Mouse (Mus musculus): ENCODE results near the gene Aagab. TPM values are rescaled to one million over a fixed set of nuclear protein-coding genes. Genes with fewer than 3 reads are reported as not detected.

Gene Aagab
- polyA plus RNA-seq, 1 experiment from 2014 or later = 30.5 TPM

DNA sequence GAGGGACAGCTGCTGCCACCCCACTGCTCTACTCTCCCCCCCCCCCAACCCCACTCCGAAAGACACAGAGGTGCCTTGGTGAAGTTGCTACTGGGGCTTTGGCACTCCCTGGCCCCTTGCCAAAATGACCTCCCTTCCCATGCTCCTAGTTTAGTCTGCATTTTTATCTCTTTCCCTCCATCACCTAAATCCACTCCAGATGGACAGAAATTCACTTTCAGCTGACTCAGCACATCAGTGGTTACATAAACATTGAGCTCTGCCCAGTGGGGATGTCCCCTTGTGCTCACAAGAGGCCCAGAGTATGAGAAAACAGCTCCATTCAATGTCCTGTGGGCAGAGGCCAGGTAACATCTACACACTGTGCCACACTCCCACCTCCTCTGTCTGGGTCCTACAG is 52.6 kb downstream of the Aagab start:
- WGBS = 67% methylated on average over 1 of the region's 1 CpGs
- no peaks in the 10 kb centered on the region for H3K9me3 ChIP-seq (ENCODE audit: control insufficient read depth, low read depth, low read length)

DNA sequence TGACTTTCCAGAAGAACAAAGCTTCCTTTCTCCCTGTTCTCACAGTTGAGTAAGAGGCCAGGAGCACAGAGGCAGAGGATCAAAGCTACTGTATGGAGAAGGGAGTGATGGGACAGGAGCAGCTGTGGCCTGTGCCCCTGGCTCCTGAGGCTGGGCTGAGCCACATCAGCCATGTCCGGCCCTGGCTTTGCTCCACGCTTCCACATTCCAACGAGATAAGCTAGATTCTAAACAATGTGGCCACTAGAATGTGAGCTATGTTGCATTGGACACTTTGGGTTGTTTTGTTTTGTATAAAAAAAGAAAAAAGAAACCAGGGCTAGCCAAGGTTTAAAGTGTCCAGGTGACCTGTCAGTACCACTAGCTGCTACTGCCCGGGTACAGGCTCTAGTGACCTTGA is 54.7 kb downstream of the Aagab start:
- H3K36me3 ChIP-seq (ENCODE audit: control insufficient read depth, insufficient read depth, low read length) = peaks cover 46% of the 10 kb centered on the region
- H3K27ac ChIP-seq (ENCODE audit: low read length) = no peak overlapping the region
- ATAC-seq (ENCODE audit: insufficient number of reproducible peaks, insufficient read depth, low FRiP score, low read depth) = no peak
- peaks cover 16% of the 10 kb centered on the region for H3K4me1 ChIP-seq (ENCODE audit: control insufficient read depth, insufficient read depth, low read length)
- no peak overlapping the region for H3K4me2 ChIP-seq (replicated peaks; ENCODE audit: low read depth, low read length)
- no peak overlapping the region for H3K4me3 ChIP-seq (ENCODE audit: low read depth, low read length)
- H3K9ac ChIP-seq (replicated peaks; ENCODE audit: low read depth, low read length) = no peak overlapping the region
- 40% methylated on average over 4 of the region's 4 CpGs for WGBS
- no peaks in the 10 kb centered on the region for H3K9me3 ChIP-seq (ENCODE audit: control insufficient read depth, low read depth, low read length)
- H3K27me3 ChIP-seq (ENCODE audit: control insufficient read depth, insufficient read depth, low read length) = no peaks in the 10 kb centered on the region

More for the DNA sequence above, 52.6 kb downstream of the Aagab start:
- no peak overlapping the region for H3K27ac ChIP-seq (ENCODE audit: low read length)
- no peak overlapping the region for H3K4me3 ChIP-seq (ENCODE audit: low read depth, low read length)
- H3K27me3 ChIP-seq (ENCODE audit: control insufficient read depth, insufficient read depth, low read length) = no peaks in the 10 kb centered on the region
- no peak overlapping the region for H3K9ac ChIP-seq (replicated peaks; ENCODE audit: low read depth, low read length)
- H3K4me2 ChIP-seq (replicated peaks; ENCODE audit: low read depth, low read length) = no peak overlapping the region
- peaks cover 39% of the 10 kb centered on the region for H3K36me3 ChIP-seq (ENCODE audit: control insufficient read depth, insufficient read depth, low read length)
- peaks cover 29% of the 10 kb centered on the region for H3K4me1 ChIP-seq (ENCODE audit: control insufficient read depth, insufficient read depth, low read length)
- ATAC-seq (ENCODE audit: insufficient number of reproducible peaks, insufficient read depth, low FRiP score, low read depth) = no peak

DNA sequence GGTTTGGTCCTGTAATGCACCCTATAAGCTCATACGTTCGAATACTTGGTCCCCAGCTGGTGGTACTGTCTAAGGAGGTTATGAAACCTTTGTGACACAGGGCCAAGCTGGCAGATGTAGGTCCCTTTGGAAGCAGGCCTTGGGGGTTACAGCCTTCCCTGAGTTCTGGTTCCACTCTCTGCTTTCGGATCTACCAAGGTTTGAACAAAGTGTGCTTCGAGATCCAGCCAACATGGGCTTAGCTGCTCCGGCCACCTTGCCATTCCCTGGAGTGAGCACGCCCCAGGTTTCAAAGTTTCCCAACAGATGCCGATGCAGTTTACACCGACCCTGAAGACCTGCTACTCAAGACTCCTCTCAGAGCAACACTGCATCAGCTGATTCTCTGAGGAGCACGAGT is 56.0 kb downstream of the Aagab start:
- Histone ChIP-seq H3K4me3 (ENCODE audit: low read depth, low read length) (no peak overlapping the region), H3K27me3 (ENCODE audit: control insufficient read depth, insufficient read depth, low read length) (no peaks in the 10 kb centered on the region), H3K27ac (ENCODE audit: low read length) (no peak overlapping the region), H3K36me3 (ENCODE audit: control insufficient read depth, insufficient read depth, low read length) (peaks cover 46% of the 10 kb centered on the region), H3K4me2 (replicated peaks; ENCODE audit: low read depth, low read length) (no peak overlapping the region), H3K4me1 (ENCODE audit: control insufficient read depth, insufficient read depth, low read length) (peaks cover 13% of the 10 kb centered on the region), H3K9me3 (ENCODE audit: control insufficient read depth, low read depth, low read length) (no peaks in the 10 kb centered on the region), H3K9ac (replicated peaks; ENCODE audit: low read depth, low read length) (no peak overlapping the region)
- WGBS = 92% methylated on average over 9 of the region's 9 CpGs
- no peak for ATAC-seq (ENCODE audit: insufficient number of reproducible peaks, insufficient read depth, low FRiP score, low read depth)

DNA sequence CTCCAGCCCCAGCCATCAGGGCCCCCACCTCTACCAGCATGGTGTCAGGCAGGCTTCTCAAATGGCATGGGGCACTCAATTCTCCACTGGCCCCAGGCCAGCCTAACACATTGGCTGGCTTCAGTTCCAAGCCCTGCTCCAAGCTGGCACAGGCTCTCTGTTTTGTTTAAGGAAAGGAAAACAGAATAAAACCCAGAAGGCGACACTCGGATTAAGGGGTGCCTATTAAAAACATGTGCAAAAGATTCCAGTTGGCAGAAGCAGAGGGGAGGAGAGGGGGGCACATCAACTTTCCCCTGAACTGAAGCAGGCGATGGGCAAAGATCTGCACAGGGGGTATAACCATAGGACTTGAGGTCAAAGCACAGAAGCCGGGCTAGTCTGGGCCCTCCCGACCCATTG is 56.5 kb downstream of the Aagab start:
- ATAC-seq (ENCODE audit: insufficient number of reproducible peaks, insufficient read depth, low FRiP score, low read depth) = no peak
- 84% methylated on average over 5 of the region's 5 CpGs for WGBS
- Histone ChIP-seq H3K9me3 (ENCODE audit: control insufficient read depth, low read depth, low read length) (no peaks in the 10 kb centered on the region), H3K27me3 (ENCODE audit: control insufficient read depth, insufficient read depth, low read length) (no peaks in the 10 kb centered on the region), H3K4me2 (replicated peaks; ENCODE audit: low read depth, low read length) (no peak overlapping the region), H3K27ac (ENCODE audit: low read length) (no peak overlapping the region), H3K9ac (replicated peaks; ENCODE audit: low read depth, low read length) (no peak overlapping the region), H3K4me3 (ENCODE audit: low read depth, low read length) (no peak overlapping the region), H3K36me3 (ENCODE audit: control insufficient read depth, insufficient read depth, low read length) (peaks cover 46% of the 10 kb centered on the region), H3K4me1 (ENCODE audit: control insufficient read depth, insufficient read depth, low read length) (peaks cover 13% of the 10 kb centered on the region)

DNA sequence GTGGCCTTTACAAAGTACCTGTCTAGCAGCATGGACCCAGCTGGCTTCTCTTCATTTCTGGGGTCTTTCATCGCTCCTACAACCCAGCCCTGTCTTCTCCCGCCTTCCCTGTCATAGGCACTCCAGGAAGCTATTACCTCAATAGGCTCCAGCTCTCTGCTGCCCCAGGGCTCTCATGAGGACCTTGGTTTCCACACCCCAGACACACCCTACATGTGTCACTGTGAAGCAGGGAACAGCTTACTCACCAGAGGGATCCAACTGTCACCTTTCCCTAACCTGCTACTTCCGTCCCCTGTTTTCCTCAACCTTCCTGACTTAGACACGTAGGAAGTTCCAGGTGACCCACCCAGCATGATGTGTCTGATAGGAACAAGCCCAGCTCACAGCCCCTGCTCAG is 57.6 kb downstream of the Aagab start:
- peaks cover 11% of the 10 kb centered on the region for H3K4me1 ChIP-seq (ENCODE audit: control insufficient read depth, insufficient read depth, low read length)
- no peak overlapping the region for H3K27ac ChIP-seq (ENCODE audit: low read length)
- WGBS = 90% methylated on average over 4 of the region's 4 CpGs
- no peaks in the 10 kb centered on the region for H3K27me3 ChIP-seq (ENCODE audit: control insufficient read depth, insufficient read depth, low read length)
- no peak overlapping the region for H3K4me3 ChIP-seq (ENCODE audit: low read depth, low read length)
- H3K9ac ChIP-seq (replicated peaks; ENCODE audit: low read depth, low read length) = no peak overlapping the region
- no peak for ATAC-seq (ENCODE audit: insufficient number of reproducible peaks, insufficient read depth, low FRiP score, low read depth)
- no peak overlapping the region for H3K4me2 ChIP-seq (replicated peaks; ENCODE audit: low read depth, low read length)
- H3K9me3 ChIP-seq (ENCODE audit: control insufficient read depth, low read depth, low read length) = no peaks in the 10 kb centered on the region
- H3K36me3 ChIP-seq (ENCODE audit: control insufficient read depth, insufficient read depth, low read length) = peaks cover 41% of the 10 kb centered on the region

DNA sequence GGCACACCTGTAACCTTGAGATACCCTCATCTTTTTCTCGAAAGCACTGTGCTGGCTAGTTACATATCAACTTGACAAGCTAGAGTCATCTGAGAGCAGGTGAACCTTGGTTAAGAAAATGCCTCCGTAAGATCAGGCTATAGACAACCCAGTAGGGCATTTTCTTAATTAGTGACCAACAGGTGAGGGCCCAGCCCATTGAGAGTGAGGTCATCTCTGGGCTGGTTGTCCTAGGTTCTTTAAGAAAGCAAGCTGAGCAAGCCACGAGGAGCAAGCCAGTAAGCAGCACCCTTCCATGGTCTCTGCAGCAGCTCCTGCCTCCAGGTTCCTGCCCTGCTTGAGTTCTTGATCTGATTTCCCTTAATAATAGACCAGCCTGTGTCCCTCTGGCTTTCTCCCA is 58.2 kb downstream of the Aagab start:
- no peak overlapping the region for H3K4me2 ChIP-seq (replicated peaks; ENCODE audit: low read depth, low read length)
- H3K4me1 ChIP-seq (ENCODE audit: control insufficient read depth, insufficient read depth, low read length) = peaks cover 9% of the 10 kb centered on the region
- no peak overlapping the region for H3K27ac ChIP-seq (ENCODE audit: low read length)
- no peaks in the 10 kb centered on the region for H3K27me3 ChIP-seq (ENCODE audit: control insufficient read depth, insufficient read depth, low read length)
- H3K36me3 ChIP-seq (ENCODE audit: control insufficient read depth, insufficient read depth, low read length) = peaks cover 37% of the 10 kb centered on the region
- H3K4me3 ChIP-seq (ENCODE audit: low read depth, low read length) = no peak overlapping the region
- ATAC-seq (ENCODE audit: insufficient number of reproducible peaks, insufficient read depth, low FRiP score, low read depth) = no peak
- no peaks in the 10 kb centered on the region for H3K9me3 ChIP-seq (ENCODE audit: control insufficient read depth, low read depth, low read length)
- no peak overlapping the region for H3K9ac ChIP-seq (replicated peaks; ENCODE audit: low read depth, low read length)
- WGBS = 92% methylated on average over 3 of the region's 3 CpGs

DNA sequence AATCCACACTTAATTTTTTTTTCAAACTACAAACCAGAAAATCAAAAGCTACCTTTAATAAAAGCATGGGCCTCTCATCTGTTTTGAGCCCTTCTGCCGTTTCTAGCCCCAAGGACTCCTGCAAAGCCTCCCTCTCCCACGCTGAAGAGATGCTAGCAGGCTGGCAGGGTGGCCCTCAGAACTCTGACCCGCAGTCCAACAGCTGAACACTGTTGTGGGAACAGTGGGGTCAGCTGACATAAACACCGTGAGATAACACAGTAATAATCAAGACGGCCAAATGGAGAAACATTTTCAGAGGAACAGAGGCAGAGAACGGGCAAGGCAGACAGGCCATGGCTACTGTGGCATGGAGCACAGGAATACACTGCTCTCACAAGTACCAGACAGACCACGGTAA is 60.3 kb downstream of the Aagab start:
- Histone ChIP-seq H3K4me3 (ENCODE audit: low read depth, low read length) (no peak overlapping the region), H3K27me3 (ENCODE audit: control insufficient read depth, insufficient read depth, low read length) (no peaks in the 10 kb centered on the region), H3K4me2 (replicated peaks; ENCODE audit: low read depth, low read length) (no peak overlapping the region), H3K9me3 (ENCODE audit: control insufficient read depth, low read depth, low read length) (no peaks in the 10 kb centered on the region), H3K4me1 (ENCODE audit: control insufficient read depth, insufficient read depth, low read length) (peaks cover 18% of the 10 kb centered on the region; the same call in 1 of the 2 replicates), H3K27ac (ENCODE audit: low read length) (no peak overlapping the region), H3K9ac (replicated peaks; ENCODE audit: low read depth, low read length) (no peak overlapping the region), H3K36me3 (ENCODE audit: control insufficient read depth, insufficient read depth, low read length) (peaks cover 37% of the 10 kb centered on the region)
- WGBS = 47% methylated on average over 7 of the region's 7 CpGs
- ATAC-seq (ENCODE audit: insufficient number of reproducible peaks, insufficient read depth, low FRiP score, low read depth) = no peak

DNA sequence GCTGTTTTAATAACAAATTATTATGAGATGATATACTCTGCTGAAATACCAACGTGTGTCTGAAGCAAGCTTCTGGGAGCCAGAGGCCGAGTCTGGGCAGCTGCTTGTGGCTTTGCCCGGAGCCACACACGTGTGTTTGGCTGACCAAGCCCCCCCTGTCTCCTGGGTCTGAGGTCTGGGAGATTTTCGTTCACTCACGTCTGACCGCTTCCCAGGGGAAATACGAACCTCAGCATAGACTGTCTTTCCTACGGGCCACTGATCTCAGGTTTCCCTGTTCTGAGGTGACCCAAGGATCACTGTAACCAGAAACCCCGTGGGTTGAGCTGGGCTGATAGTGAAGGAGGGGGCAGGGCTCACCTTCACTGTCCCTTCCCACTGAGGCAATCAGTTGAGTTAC is 60.8 kb downstream of the Aagab start:
- H3K27me3 ChIP-seq (ENCODE audit: control insufficient read depth, insufficient read depth, low read length) = no peaks in the 10 kb centered on the region
- peaks cover 18% of the 10 kb centered on the region; the same call in 1 of the 2 replicates for H3K4me1 ChIP-seq (ENCODE audit: control insufficient read depth, insufficient read depth, low read length)
- no peak overlapping the region for H3K4me2 ChIP-seq (replicated peaks; ENCODE audit: low read depth, low read length)
- H3K9ac ChIP-seq (replicated peaks; ENCODE audit: low read depth, low read length) = no peak overlapping the region
- WGBS = 41% methylated on average over 10 of the region's 10 CpGs
- H3K4me3 ChIP-seq (ENCODE audit: low read depth, low read length) = no peak overlapping the region
- H3K27ac ChIP-seq (ENCODE audit: low read length) = no peak overlapping the region
- no peaks in the 10 kb centered on the region for H3K9me3 ChIP-seq (ENCODE audit: control insufficient read depth, low read depth, low read length)
- H3K36me3 ChIP-seq (ENCODE audit: control insufficient read depth, insufficient read depth, low read length) = peaks cover 37% of the 10 kb centered on the region
- no peak for ATAC-seq (ENCODE audit: insufficient number of reproducible peaks, insufficient read depth, low FRiP score, low read depth)

DNA sequence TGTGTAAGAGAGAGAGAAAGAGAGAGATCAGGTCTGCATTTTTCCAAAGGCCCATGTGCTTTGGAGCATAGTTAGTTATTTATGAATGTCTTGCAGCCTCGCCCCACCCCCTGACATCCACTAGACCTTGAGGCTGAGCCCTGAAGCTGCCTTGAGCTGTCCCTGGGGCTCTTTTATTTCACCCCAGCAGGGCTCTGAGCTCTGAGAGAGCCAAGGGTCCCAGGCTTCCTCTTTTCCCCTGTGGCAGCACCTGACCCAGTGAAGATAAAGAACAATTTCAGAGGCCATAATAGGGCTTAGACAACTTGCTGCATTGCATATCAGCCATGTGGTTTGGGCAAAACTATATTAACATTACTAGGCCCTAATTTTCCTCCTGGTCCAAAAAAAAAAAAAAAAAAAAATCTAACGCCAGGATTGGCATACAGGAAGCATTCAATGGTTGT is 61.9 kb downstream of the Aagab start:
- no peak overlapping the region for H3K9ac ChIP-seq (replicated peaks; ENCODE audit: low read depth, low read length)
- no peak overlapping the region for H3K4me2 ChIP-seq (replicated peaks; ENCODE audit: low read depth, low read length)
- peaks cover 21% of the 10 kb centered on the region; the same call in 1 of the 2 replicates for H3K4me1 ChIP-seq (ENCODE audit: control insufficient read depth, insufficient read depth, low read length)
- H3K4me3 ChIP-seq (ENCODE audit: low read depth, low read length) = no peak overlapping the region
- no peak for ATAC-seq (ENCODE audit: insufficient number of reproducible peaks, insufficient read depth, low FRiP score, low read depth)
- WGBS = 84% methylated on average over 2 of the region's 2 CpGs
- H3K36me3 ChIP-seq (ENCODE audit: control insufficient read depth, insufficient read depth, low read length) = peaks cover 33% of the 10 kb centered on the region
- H3K27ac ChIP-seq (ENCODE audit: low read length) = no peak overlapping the region
- H3K9me3 ChIP-seq (ENCODE audit: control insufficient read depth, low read depth, low read length) = no peaks in the 10 kb centered on the region
- H3K27me3 ChIP-seq (ENCODE audit: control insufficient read depth, insufficient read depth, low read length) = no peaks in the 10 kb centered on the region

Measured in stomach, embryonic 14.5 days (tissue).